Mouse (Mus musculus): ENCODE measurements at regions not wholly inside any gene's neighbourhood (a gene's known extent, or its start where the extent isn't known, plus 50 kb on each side); places are given as distances from the start of the nearest gene placed in this dataset.

GRCm38 (mm10) chr17:15981558-15981957 is 150.7 kb upstream of the Rgmb start:
- DNase-seq (ENCODE audit: low spot score in 2 of 2): no peak

GRCm38 (mm10) chr17:15977374-15978031 is 146.7 kb upstream of the Rgmb start:
- peak; percentile 16 to 28 for DNase-seq (ENCODE audit: low spot score in 2 of 2)

GRCm38 (mm10) chr17:15971351-15971685 is 140.5 kb upstream of the Rgmb start:
- no peak for DNase-seq (ENCODE audit: low spot score in 2 of 2)

- no peak for DNase-seq (ENCODE audit: low spot score in 2 of 2)
Measured at GRCm38 (mm10) chr17:15970481-15971350, 139.9 kb upstream of the Rgmb start.

GRCm38 (mm10) chr17:15968331-15968730 is 137.5 kb upstream of the Rgmb start:
- no peak for DNase-seq (ENCODE audit: low spot score in 2 of 2)

- DNase-seq (ENCODE audit: low spot score in 2 of 2): no peak
Measured at GRCm38 (mm10) chr17:15955656-15956055, 124.8 kb upstream of the Rgmb start.

GRCm38 (mm10) chr17:15951641-15952040 is 120.8 kb upstream of the Rgmb start:
- no peak for DNase-seq (ENCODE audit: low spot score in 2 of 2)

GRCm38 (mm10) chr17:15949753-15950152 is 118.9 kb upstream of the Rgmb start:
- no peak for DNase-seq (ENCODE audit: low spot score in 2 of 2)

- DNase-seq (ENCODE audit: low spot score in 2 of 2): no peak
Measured at GRCm38 (mm10) chr17:15942378-15942777, 111.5 kb upstream of the Rgmb start.

GRCm38 (mm10) chr17:15918609-15919008 is 87.8 kb upstream of the Rgmb start:
- DNase-seq (ENCODE audit: low spot score in 2 of 2): no peak

- DNase-seq (ENCODE audit: low spot score in 2 of 2): no peak
Measured at GRCm38 (mm10) chr17:15898689-15899419, 68.0 kb upstream of the Rgmb start.

GRCm38 (mm10) chr17:15895968-15896367 is 65.1 kb upstream of the Rgmb start:
- no peak for DNase-seq (ENCODE audit: low spot score in 2 of 2)

GRCm38 (mm10) chr17:15891896-15892675 is 61.2 kb upstream of the Rgmb start:
- no peak for DNase-seq (ENCODE audit: low spot score in 2 of 2)

GRCm38 (mm10) chr17:15890595-15891140 is 59.8 kb upstream of the Rgmb start:
- DNase-seq (ENCODE audit: low spot score in 2 of 2): no peak

- no peak for DNase-seq (ENCODE audit: low spot score in 2 of 2)
Measured at GRCm38 (mm10) chr17:15882803-15883202, 52.0 kb upstream of the Rgmb start.

- no peak for DNase-seq (ENCODE audit: low spot score in 2 of 2)
Measured at GRCm38 (mm10) chr17:15882245-15882644, 51.4 kb upstream of the Rgmb start.

Measured in gastrocnemius, adult 8-10 months (tissue).